Mouse (Mus musculus) limb, embryonic 11.5 days (tissue): ENCODE measurements at regions not wholly inside any gene's neighbourhood (a gene's known extent, or its start where the extent isn't known, plus 50 kb on each side); places are given as distances from the start of the nearest gene placed in this dataset.

ENCODE experiments used
- ATAC-seq: fragments of 200-750 bp; cut with Nextera tagmentation; 2 replicates; pipeline ENCODE4 v1.8.0; 2017; ENCODE audit warnings: low read depth; ENCODE audit not compliant: insufficient number of reproducible peaks, low FRiP score, low TSS enrichment
- DNase-seq: peaks from one replicate; pipeline ENCODE4 v3.0.0-alpha.2; 2015; ENCODE audit warnings: low spot score
- H3K27ac ChIP-seq: fragments of 300-500 bp; sonication (generic); replicated peaks from 2 replicates; pipeline ENCODE4 v1.5.1; 2014; ENCODE audit warnings: low read depth, mild to moderate bottlenecking, low read length
- H3K27me3 ChIP-seq: fragments of 300-500 bp; sonication (generic); 2 replicates; pipeline ENCODE4 v1.6.1; 2014; ENCODE audit warnings: mild to moderate bottlenecking, low read length, mixed read lengths; ENCODE audit not compliant: control insufficient read depth, insufficient read depth
- H3K36me3 ChIP-seq: fragments of 300-500 bp; sonication (generic); 2 replicates; pipeline ENCODE4 v1.6.1; 2014; ENCODE audit warnings: mild to moderate bottlenecking, low read length, moderate library complexity, mixed read lengths; ENCODE audit not compliant: control insufficient read depth, insufficient read depth
- H3K4me1 ChIP-seq: fragments of 300-500 bp; sonication (generic); 2 replicates; pipeline ENCODE4 v1.6.1; 2014; ENCODE audit warnings: low read length, mixed read lengths; ENCODE audit not compliant: control insufficient read depth, insufficient read depth
- H3K4me2 ChIP-seq: fragments of 300-500 bp; sonication (generic); 2 replicates; pipeline ENCODE4 v1.6.1; 2014; ENCODE audit warnings: low read depth, mild to moderate bottlenecking, moderate library complexity; ENCODE audit not compliant: severe bottlenecking
- H3K4me3 ChIP-seq: fragments of 300-500 bp; sonication (generic); 2 replicates; pipeline ENCODE4 v1.5.1; 2014; ENCODE audit warnings: low read depth, low read length
- H3K9ac ChIP-seq: fragments of 300-500 bp; sonication (generic); 2 replicates; pipeline ENCODE4 v1.6.1; 2014; ENCODE audit warnings: mild to moderate bottlenecking, low read length
- H3K9me3 ChIP-seq: fragments of 300-500 bp; sonication (generic); 2 replicates; pipeline ENCODE4 v1.6.1; 2016; ENCODE audit warnings: low read length; ENCODE audit not compliant: control insufficient read depth
- WGBS: fragments of 180-500 bp; shearing (Covaris S2); extraction: QIAGEN DNeasy Blood & Tissue Kit; methylation state at CpG from one replicate; pipeline ENCODE4 v1.1.7; 2014; 5-methylcytosine and 5-hydroxymethylcytosine counted together

DNA sequence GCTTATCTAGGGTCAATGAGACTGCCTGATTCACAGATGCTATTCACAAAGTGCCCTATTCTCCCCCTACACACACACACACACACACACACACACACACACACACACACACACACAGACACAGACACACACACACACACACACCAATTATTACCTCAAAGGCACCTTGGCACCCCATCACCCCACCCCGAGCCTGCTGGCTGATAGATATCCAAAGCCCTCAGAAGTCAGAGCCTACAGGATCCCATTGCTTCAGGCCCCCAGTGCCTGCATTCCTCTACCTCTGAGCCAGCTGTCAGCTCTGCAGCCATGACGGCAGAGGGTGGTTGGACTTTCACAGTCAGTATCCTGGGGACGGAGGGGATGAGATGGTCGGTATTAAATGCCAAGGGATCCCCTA, 75.8 kb upstream of the Nectin1 start:
- H3K4me3 ChIP-seq: no peak overlapping the region
- no peak for DNase-seq
- no peaks in the 10 kb centered on the region for H3K9me3 ChIP-seq
- no peaks in the 10 kb centered on the region for H3K36me3 ChIP-seq
- H3K9ac ChIP-seq: no peak overlapping the region
- H3K4me1 ChIP-seq: peaks cover 3% of the 10 kb centered on the region; the same call in 1 of the 2 replicates
- 78% methylated on average over 4 of the region's 4 CpGs for WGBS
- H3K4me2 ChIP-seq: no peak overlapping the region
- no peak overlapping the region for H3K27ac ChIP-seq
- H3K27me3 ChIP-seq: no peaks in the 10 kb centered on the region
- ATAC-seq: no peak

DNA sequence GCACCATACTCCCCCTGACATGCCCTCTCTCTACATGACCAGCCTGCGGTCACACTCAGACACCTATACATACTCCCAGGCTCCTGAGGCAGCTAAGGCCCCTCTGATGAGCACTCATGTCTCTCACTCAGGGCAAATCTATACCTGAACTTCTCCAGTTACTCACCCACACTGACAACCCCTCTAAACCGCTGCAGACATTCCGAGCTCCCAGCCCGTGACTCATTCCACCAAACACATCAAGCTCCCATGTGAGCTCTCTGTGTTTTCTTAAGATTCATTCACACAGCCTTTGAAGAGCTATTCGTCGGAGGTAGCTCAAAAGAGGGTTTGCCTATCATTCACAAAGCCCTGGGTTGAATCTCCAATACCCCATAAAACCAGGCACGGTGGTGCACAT, 75.1 kb upstream of the Nectin1 start:
- 67% methylated on average over 7 of the region's 7 CpGs for WGBS
- no peak for DNase-seq
- H3K27ac ChIP-seq: no peak overlapping the region

DNA sequence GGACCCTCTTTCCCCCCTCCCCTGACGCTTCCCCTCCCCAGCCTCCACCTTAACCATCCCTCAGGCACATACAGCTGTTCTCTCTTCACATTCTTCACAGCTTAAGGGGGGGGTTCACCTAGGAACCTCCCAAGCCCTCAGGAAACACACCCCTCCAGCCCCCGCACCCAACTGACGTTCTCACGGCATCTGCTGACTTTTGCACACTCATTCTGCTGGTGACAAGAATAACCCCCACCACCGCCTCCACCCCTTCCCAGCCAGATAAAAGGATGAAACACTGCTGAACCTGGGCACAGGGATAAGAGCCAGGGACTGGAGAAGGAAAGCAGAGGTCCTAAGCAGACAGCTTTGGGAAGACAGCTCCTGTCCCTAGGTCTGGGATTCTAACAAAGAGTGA, 73.2 kb upstream of the Nectin1 start:
- DNase-seq (no peak), ATAC-seq (no peak)
- H3K27ac ChIP-seq: no peak overlapping the region
- no peaks in the 10 kb centered on the region for H3K27me3 ChIP-seq
- no peak overlapping the region for H3K4me3 ChIP-seq
- H3K4me1 ChIP-seq: peaks cover 3% of the 10 kb centered on the region; the same call in 1 of the 2 replicates
- H3K9me3 ChIP-seq: no peaks in the 10 kb centered on the region
- no peak overlapping the region for H3K4me2 ChIP-seq
- 71% methylated on average over 5 of the region's 5 CpGs for WGBS
- no peaks in the 10 kb centered on the region for H3K36me3 ChIP-seq
- H3K9ac ChIP-seq: no peak overlapping the region

More for the DNA sequence above, 75.1 kb upstream of the Nectin1 start:
- no peak overlapping the region for H3K9ac ChIP-seq
- no peak overlapping the region for H3K4me3 ChIP-seq
- no peaks in the 10 kb centered on the region for H3K36me3 ChIP-seq
- H3K4me1 ChIP-seq: peaks cover 3% of the 10 kb centered on the region; the same call in 1 of the 2 replicates
- ATAC-seq: no peak
- H3K9me3 ChIP-seq: no peaks in the 10 kb centered on the region
- H3K27me3 ChIP-seq: no peaks in the 10 kb centered on the region
- H3K4me2 ChIP-seq: no peak overlapping the region

DNA sequence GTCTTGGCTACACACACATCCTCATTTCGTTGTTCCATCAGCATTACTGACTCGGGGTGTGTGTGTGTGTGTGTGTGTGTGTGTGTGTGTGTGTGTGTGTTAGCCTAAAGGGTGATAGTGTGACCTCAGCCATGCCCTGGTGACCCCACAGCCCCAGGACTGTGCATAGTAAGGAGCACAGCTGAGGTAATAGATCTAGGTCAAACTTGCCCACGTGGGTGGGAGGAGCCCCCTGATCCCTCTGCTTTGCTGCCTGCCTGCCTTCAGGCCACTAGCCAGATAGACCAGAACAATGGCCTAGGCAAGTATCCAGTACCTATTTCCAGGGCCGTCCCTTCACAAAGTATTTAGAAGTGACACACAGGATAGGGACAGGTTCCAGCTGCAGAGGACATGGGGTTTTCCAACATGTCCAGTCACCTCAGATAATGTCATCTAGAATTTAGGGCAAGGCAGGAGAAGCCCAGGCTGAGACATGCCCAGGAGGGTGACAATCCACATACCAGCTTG, 70.6 kb upstream of the Nectin1 start:
- Histone ChIP-seq H3K4me3 (no peak overlapping the region), H3K4me2 (no peak overlapping the region), H3K36me3 (no peaks in the 10 kb centered on the region), H3K27me3 (no peaks in the 10 kb centered on the region), H3K27ac (no peak overlapping the region), H3K4me1 (peaks cover 3% of the 10 kb centered on the region; the same call in 1 of the 2 replicates), H3K9me3 (no peaks in the 10 kb centered on the region), H3K9ac (no peak overlapping the region)
- ATAC-seq (no peak), DNase-seq (no peak)
- WGBS: 70% methylated on average over 4 of the region's 4 CpGs

DNA sequence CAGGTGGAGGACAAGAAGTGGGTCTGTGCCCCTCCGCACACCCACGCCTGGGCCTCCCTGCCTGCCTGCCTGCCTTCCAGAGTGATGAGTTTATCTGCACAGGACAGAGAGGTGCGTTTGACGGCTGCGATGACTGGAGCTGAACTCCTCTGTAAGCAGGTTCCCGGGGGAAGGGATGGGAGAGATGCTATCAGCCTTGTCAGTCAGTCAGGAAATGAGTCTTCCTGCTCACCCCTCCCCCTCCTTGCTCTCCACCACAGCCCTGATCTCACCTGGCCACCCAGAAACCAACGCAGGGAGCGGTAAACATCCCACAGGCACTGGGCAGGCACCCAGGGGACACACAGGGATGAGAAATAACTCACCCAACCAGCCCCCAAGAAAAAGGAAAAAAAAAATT, 69.5 kb upstream of the Nectin1 start:
- peaks cover 3% of the 10 kb centered on the region; the same call in 1 of the 2 replicates for H3K4me1 ChIP-seq
- no peaks in the 10 kb centered on the region for H3K9me3 ChIP-seq
- ATAC-seq (no peak), DNase-seq (no peak)
- no peak overlapping the region for H3K9ac ChIP-seq
- no peaks in the 10 kb centered on the region for H3K36me3 ChIP-seq
- no peak overlapping the region for H3K4me3 ChIP-seq
- no peaks in the 10 kb centered on the region for H3K27me3 ChIP-seq
- WGBS: 41% methylated on average over 8 of the region's 8 CpGs
- H3K4me2 ChIP-seq: no peak overlapping the region
- H3K27ac ChIP-seq: no peak overlapping the region

DNA sequence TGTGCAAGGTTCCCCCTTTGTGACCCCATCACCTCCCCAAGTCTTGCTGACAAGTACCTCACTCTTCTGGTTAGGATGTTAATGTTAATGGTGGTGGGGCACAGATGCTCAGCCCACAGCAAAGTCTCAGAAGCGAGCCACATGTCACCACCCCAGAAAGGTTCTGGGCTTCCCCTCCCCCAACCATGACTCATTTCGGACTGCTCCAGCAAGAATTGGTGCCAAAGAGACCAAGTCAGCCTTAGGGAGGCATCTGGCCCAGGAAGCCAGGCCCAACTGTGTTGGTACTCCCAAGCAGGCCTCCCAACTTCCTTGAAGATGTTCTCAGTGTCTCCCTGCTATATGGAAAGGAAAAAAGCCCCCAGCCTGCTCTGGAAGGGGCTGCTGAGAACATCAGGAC, 67.8 kb upstream of the Nectin1 start:
- Histone ChIP-seq H3K4me3 (no peak overlapping the region), H3K9ac (no peak overlapping the region), H3K27me3 (no peaks in the 10 kb centered on the region), H3K4me2 (no peak overlapping the region), H3K36me3 (no peaks in the 10 kb centered on the region), H3K27ac (no peak overlapping the region), H3K9me3 (no peaks in the 10 kb centered on the region), H3K4me1 (no peaks in the 10 kb centered on the region)
- no peak for ATAC-seq
- 73% methylated on average over 2 of the region's 2 CpGs for WGBS
- DNase-seq: no peak

DNA sequence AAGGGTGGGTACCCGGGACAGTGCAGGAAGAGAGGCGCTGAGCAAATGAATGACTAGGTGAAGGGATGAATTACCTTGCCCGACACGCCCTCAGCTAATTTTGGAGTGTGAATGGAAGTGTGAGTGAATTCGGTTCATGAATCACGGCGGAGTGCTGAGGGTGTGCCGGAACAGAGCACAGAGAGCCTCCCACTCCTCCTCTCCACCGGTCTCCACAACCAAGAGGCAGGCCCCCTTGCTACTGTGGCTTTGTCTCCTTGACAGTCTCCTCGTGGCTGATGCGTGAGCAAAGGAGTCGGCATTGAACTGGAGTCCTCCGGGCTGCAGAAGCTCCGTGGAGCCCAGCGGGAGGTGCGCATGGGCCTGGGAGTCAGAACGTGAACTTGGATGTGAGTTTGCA, 64.5 kb upstream of the Nectin1 start:
- no peaks in the 10 kb centered on the region for H3K27me3 ChIP-seq
- DNase-seq (no peak), ATAC-seq (no peak)
- no peak overlapping the region for H3K4me3 ChIP-seq
- H3K27ac ChIP-seq: no peak overlapping the region
- no peak overlapping the region for H3K9ac ChIP-seq
- H3K9me3 ChIP-seq: no peaks in the 10 kb centered on the region
- WGBS: 47% methylated on average over 17 of the region's 17 CpGs
- no peaks in the 10 kb centered on the region for H3K4me1 ChIP-seq
- H3K36me3 ChIP-seq: no peaks in the 10 kb centered on the region
- no peak overlapping the region for H3K4me2 ChIP-seq

DNA sequence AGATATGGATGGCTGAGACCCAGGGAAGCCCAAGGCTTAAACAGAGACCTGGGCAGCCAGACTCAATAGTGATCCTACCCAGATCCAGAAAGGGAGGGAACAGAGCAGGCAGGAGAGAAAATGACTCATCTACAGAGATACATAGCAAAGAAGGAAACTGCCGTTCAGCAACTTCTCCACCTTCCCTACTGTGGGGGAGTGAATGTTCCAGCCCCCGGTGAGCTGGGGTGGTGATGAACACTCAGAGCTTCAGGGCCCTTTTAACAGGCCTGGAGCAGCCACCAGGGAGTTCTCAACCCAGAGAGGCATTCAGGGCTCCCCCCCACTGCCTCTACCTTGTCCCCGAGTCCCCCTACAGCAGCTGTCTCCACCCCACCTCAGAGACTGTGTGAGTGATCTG, 62.5 kb upstream of the Nectin1 start:
- no peaks in the 10 kb centered on the region for H3K4me1 ChIP-seq
- DNase-seq (no peak), ATAC-seq (no peak)
- no peak overlapping the region for H3K27ac ChIP-seq
- H3K27me3 ChIP-seq: no peaks in the 10 kb centered on the region
- no peak overlapping the region for H3K9ac ChIP-seq
- 67% methylated on average over 3 of the region's 3 CpGs for WGBS
- no peak overlapping the region for H3K4me3 ChIP-seq
- no peaks in the 10 kb centered on the region for H3K9me3 ChIP-seq
- no peaks in the 10 kb centered on the region for H3K36me3 ChIP-seq
- no peak overlapping the region for H3K4me2 ChIP-seq

DNA sequence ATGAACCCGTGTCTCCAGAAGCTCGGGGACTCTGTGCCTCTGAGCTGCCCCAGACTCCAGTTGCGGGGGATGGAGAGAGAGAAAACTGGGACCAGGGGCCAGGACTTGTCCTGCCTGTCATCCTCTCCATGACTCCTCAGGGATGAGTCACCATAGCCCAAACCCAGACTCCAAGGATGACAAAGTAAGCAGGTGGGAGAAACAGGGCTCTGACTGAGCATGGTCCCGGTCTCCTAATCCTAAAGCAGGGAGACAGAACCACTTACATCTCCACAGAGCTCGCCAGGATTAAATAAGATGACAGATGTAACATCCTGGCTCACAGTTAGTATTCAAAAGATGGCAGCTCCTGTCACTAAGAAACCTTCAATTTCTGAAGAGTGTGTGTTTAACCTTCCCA, 61.7 kb upstream of the Nectin1 start:
- ATAC-seq: no peak
- no peaks in the 10 kb centered on the region for H3K36me3 ChIP-seq
- H3K9ac ChIP-seq: no peak overlapping the region
- H3K4me3 ChIP-seq: no peak overlapping the region
- H3K4me1 ChIP-seq: no peaks in the 10 kb centered on the region
- H3K27ac ChIP-seq: no peak overlapping the region
- DNase-seq: no peak
- no peaks in the 10 kb centered on the region for H3K9me3 ChIP-seq
- 78% methylated on average over 5 of the region's 5 CpGs for WGBS
- no peaks in the 10 kb centered on the region for H3K27me3 ChIP-seq
- no peak overlapping the region for H3K4me2 ChIP-seq
